In the genomic region with DNA sequence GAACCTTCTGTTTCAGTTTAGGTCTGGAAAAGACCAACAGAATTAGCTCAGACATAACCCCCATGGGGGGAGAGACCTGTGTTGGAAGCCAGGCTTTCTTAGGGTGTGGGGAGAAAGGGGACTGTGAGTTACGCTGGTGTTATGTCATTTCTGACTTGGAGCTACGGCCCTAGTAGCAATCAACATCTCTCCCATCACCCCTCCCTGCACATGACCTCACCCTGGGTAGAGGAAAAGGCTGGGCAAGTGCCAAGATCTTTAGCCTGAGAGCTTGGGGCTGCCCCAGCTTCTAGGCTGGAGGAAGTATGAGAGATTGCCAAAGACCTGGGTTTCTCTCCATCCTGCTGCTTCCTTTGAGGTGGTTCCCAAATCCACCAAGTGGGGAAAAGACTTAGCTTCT, we compare ENCODE assay signal across 12 mouse cellular contexts. TPM values are rescaled to one million over a fixed set of nuclear protein-coding genes. Genes with fewer than 3 reads are reported as not detected.
DNase-seq lines count a peak whose midpoint lies in the region; ATAC-seq lines count a peak whose summit lies in the region.
"Had no signal": no experiment of that assay in that cellular context is flagged by ENCODE, and none has a peak within 500 bp of the region (broad histone marks: within the 10 kb centered on the region; RNA-seq: fewer than 3 reads in every experiment).

No protein-coding gene starts in this region.

- WGBS in midbrain, embryonic 10.5 days = 75% methylated on average over 2 of the region's 2 CpGs
- WGBS in midbrain, embryonic 15.5 days = 80% methylated on average over 2 of the region's 2 CpGs

- H3K27ac ChIP-seq in midbrain, embryonic 10.5 days (replicated peaks) = no peak overlapping the region
- H3K27ac ChIP-seq in midbrain, embryonic 15.5 days = no peak overlapping the region

- H3K36me3 ChIP-seq in midbrain, embryonic 10.5 days = no peaks in the 10 kb centered on the region
- no peaks in the 10 kb centered on the region for H3K36me3 ChIP-seq in midbrain, embryonic 15.5 days (replicated peaks)

- no peak for ATAC-seq in midbrain, embryonic 15.5 days (replicated peaks)

- H3K4me3 ChIP-seq in midbrain, embryonic 10.5 days = no peak overlapping the region
- H3K4me3 ChIP-seq in midbrain, embryonic 15.5 days = no peak overlapping the region
- H3K4me3 ChIP-seq: megakaryocyte, embryonic 14.5 days had no signal

- H3K9ac ChIP-seq in midbrain, embryonic 15.5 days = no peak overlapping the region

- H3K4me2 ChIP-seq in midbrain, embryonic 15.5 days = no peak overlapping the region

- DNase-seq in adrenal gland, adult (ENCODE audit: inconsistent age in 2 of 2, low spot score in 1 of 2) = peak; percentile 61 to 66
- no peak for DNase-seq in adrenal gland, postnatal 4 days (ENCODE audit: low spot score in 2 of 2)
- peak; percentile 26 for DNase-seq in adrenal gland, adult 8-10 months
- DNase-seq in gastrocnemius, postnatal 10 days = peak; percentile 31
- peak; percentile 71 for DNase-seq in lung, postnatal 14 days
- no peak for DNase-seq in midbrain, embryonic 10.5 days (ENCODE audit: low spot score)
- no peak for DNase-seq in right cerebral cortex, postnatal 14 days

- H3K9me3 ChIP-seq in midbrain, embryonic 10.5 days (replicated peaks) = no peaks in the 10 kb centered on the region
- H3K9me3 ChIP-seq in midbrain, embryonic 15.5 days = no peaks in the 10 kb centered on the region
- H3K9me3 ChIP-seq: megakaryocyte, embryonic 14.5 days had no signal

- no peaks in the 10 kb centered on the region for H3K27me3 ChIP-seq in midbrain, embryonic 10.5 days (ENCODE audit: low read depth, poor library complexity, severe bottlenecking)
- H3K27me3 ChIP-seq in midbrain, embryonic 15.5 days (replicated peaks) = no peaks in the 10 kb centered on the region

- H3K4me1 ChIP-seq in midbrain, embryonic 10.5 days = no peaks in the 10 kb centered on the region
- no peaks in the 10 kb centered on the region for H3K4me1 ChIP-seq in midbrain, embryonic 15.5 days

RNA-seq across cellular contexts. Expression of a gene that starts 12.5 kb away (rescaled TPM):
- total RNA-seq in adrenal gland, postnatal 4 days (2021) = not detected
- not detected for total RNA-seq in adrenal gland, adult 8-10 months (2022)
- not detected for total RNA-seq in gastrocnemius, postnatal 10 days (2021)
- not detected in 2 replicates for polyA plus RNA-seq in midbrain, embryonic 10.5 days (2016; fragmentation: Nextera tagmentation; extraction: Ambion mirVana)
- not detected in 2 replicates for polyA plus RNA-seq in midbrain, embryonic 15.5 days (2015; fragmentation: Nextera tagmentation; extraction: Ambion mirVana)
- total RNA-seq: layer of hippocampus, postnatal 10 days had no signal
- polyA plus RNA-seq: gonadal fat pad, adult 2 months had no signal

RNA-seq across cellular contexts. Expression of a gene that starts 30.1 kb away (rescaled TPM):
- not detected for total RNA-seq in adrenal gland, postnatal 4 days (2021)
- not detected for total RNA-seq in adrenal gland, adult 8-10 months (2022)
- not detected for total RNA-seq in gastrocnemius, postnatal 10 days (2021)
- not detected in 2 replicates for polyA plus RNA-seq in midbrain, embryonic 10.5 days (2016; fragmentation: Nextera tagmentation; extraction: Ambion mirVana)
- polyA plus RNA-seq in midbrain, embryonic 15.5 days (2015; fragmentation: Nextera tagmentation; extraction: Ambion mirVana) = not detected in 2 replicates
- total RNA-seq: layer of hippocampus, postnatal 10 days had no signal
- polyA plus RNA-seq: gonadal fat pad, adult 2 months; small intestine, adult 2 months had no signal

Comparison
In these comparisons a context has a peak if more than half of its experiments do, and no peak if none do; other contexts are left out.
1. DNase-seq: peak in adrenal gland, adult (2 of 2), adrenal gland, adult 8-10 months (single experiment), gastrocnemius, postnatal 10 days (single experiment) and lung, postnatal 14 days (single experiment); none in adrenal gland, postnatal 4 days (0 of 2), midbrain, embryonic 10.5 days (single experiment) and right cerebral cortex, postnatal 14 days (single experiment).